Mouse (Mus musculus): ENCODE measurements at regions not wholly inside any gene's neighbourhood (a gene's known extent, or its start where the extent isn't known, plus 50 kb on each side); places are given as distances from the start of the nearest gene placed in this dataset.

- TF ChIP-seq CTCF (IDR thresholded peaks at IDR 0.05; ENCODE audit: borderline replicate concordance, insufficient read depth, low read length) (no peak), POLR2A (IDR thresholded peaks at IDR 0.05; ENCODE audit: low read depth, low read length) (no peak; the same call in 1 of the 2 replicates)
Observed at GRCm38 (mm10) chr6:31085063-31085759, 126.3 kb upstream of the Klf14 start.
